Mouse (Mus musculus) heart, embryonic 12.5 days (tissue): ENCODE results near the gene Isg20. TPM values are rescaled to one million over a fixed set of nuclear protein-coding genes. Genes with fewer than 3 reads are reported as not detected.

Source experiments
- ATAC-seq: fragments of 200-750 bp; cut with Nextera tagmentation; 2 replicates; pipeline ENCODE4 v1.8.0; 2017; ENCODE audit warnings: moderate TSS enrichment, moderate library complexity; ENCODE audit not compliant: insufficient number of reproducible peaks, low FRiP score
- H3K27ac ChIP-seq: fragments of 300-500 bp; sonication (generic); 2 replicates; pipeline ENCODE4 v1.5.1; 2016; ENCODE audit warnings: mild to moderate bottlenecking, moderate library complexity; ENCODE audit not compliant: poor library complexity, severe bottlenecking
- H3K27me3 ChIP-seq: fragments of 300-500 bp; sonication (generic); replicated peaks from 2 replicates; pipeline ENCODE4 v1.6.1; 2016; ENCODE audit warnings: mild to moderate bottlenecking, moderate library complexity
- H3K36me3 ChIP-seq: fragments of 300-500 bp; sonication (generic); 2 replicates; pipeline ENCODE4 v1.6.1; 2016; ENCODE audit warnings: mild to moderate bottlenecking, moderate library complexity
- H3K4me1 ChIP-seq: fragments of 300-500 bp; sonication (generic); replicated peaks from 2 replicates; pipeline ENCODE4 v1.6.1; 2016; ENCODE audit warnings: mild to moderate bottlenecking
- H3K4me2 ChIP-seq: fragments of 300-500 bp; sonication (generic); 2 replicates; pipeline ENCODE4 v1.6.1; 2016; ENCODE audit warnings: mild to moderate bottlenecking, moderate library complexity
- H3K4me3 ChIP-seq: fragments of 300-500 bp; sonication (generic); 2 replicates; pipeline ENCODE4 v1.5.1; 2016; ENCODE audit warnings: mild to moderate bottlenecking
- H3K9ac ChIP-seq: fragments of 300-500 bp; sonication (generic); 2 replicates; pipeline ENCODE4 v1.6.1; 2016; ENCODE audit warnings: mild to moderate bottlenecking, moderate library complexity
- H3K9me3 ChIP-seq: fragments of 300-500 bp; sonication (generic); replicated peaks from 2 replicates; pipeline ENCODE4 v1.6.1; 2016; ENCODE audit warnings: mild to moderate bottlenecking, moderate library complexity
- WGBS: fragments of 180-500 bp; shearing (Covaris S2); methylation state at CpG from one replicate; pipeline ENCODE4 v1.1.7; 2016; 5-methylcytosine and 5-hydroxymethylcytosine counted together
- polyA plus RNA-seq: library from polyadenylated mRNA; unstranded; fragments of >200 nt; fragmentation: Nextera tagmentation; extraction: Ambion mirVana; gene quantifications from 2 replicates; pipeline ENCODE4 v1.2.1, GENCODE M21; 2016

Gene Isg20
- 0.63 and 0.72 TPM in 2 replicates for polyA plus RNA-seq

DNA sequence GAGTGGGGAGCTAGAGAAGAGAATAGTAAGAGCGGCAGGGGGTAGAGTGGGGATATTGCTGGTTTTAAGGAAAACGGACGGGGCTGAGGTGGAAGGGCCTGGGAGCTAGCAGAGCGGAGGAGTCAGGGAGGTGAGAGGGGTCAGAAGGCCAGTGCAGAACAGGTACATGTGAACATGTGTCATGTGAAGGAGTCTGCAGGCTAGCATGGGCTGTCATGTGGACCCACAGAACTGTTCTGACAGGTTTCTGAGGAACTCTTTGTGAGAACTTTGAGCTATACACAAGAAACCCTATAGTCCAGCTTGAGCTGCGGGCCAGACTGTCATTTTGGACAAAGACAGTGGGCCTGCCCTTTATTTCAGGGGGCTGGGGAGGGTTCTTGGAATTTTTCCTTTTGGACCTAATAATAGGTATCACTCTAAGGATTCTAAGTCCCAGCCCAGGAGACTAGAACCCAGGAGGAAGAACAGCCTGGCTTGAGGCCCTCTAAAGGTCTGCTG, at the start of gene Isg20:
Gene Isg20, plus strand, starts transcription at position 451 of the 501 bp plus-strand sequence.
- Histone ChIP-seq H3K27ac (no peak within 1 kb of the TSS), H3K9me3 (no peaks in the 10 kb centered on the region), H3K4me3 (peak within 1 kb of the TSS; percentile 30), H3K36me3 (peaks cover 6% of the 10 kb centered on the region), H3K27me3 (0 out of 2 replicates have a peak, but pooled peaks cover 6% of the 10 kb centered on the region), H3K9ac (0 out of 2 replicates have a peak within 1 kb of the TSS, but pooled peaks have one; percentile 39), H3K4me2 (peak within 1 kb of the TSS; percentile 68), H3K4me1 (peaks cover 21% of the 10 kb centered on the region)
- no peak for ATAC-seq
- WGBS: 66% methylated on average over 5 of the region's 5 CpGs

- Histone ChIP-seq H3K36me3 (no peaks in the 10 kb centered on the region), H3K4me3 (no peak overlapping the region), H3K27me3 (no peaks in the 10 kb centered on the region), H3K27ac (no peak overlapping the region), H3K9me3 (no peaks in the 10 kb centered on the region), H3K4me1 (peaks cover 8% of the 10 kb centered on the region), H3K9ac (no peak overlapping the region), H3K4me2 (no peak overlapping the region)
- 72% methylated on average over 7 of the region's 7 CpGs for WGBS
- ATAC-seq: no peak
Measured at GRCm38 (mm10) chr7:78863796-78864445, 49.3 kb upstream of the Isg20 start.

DNA sequence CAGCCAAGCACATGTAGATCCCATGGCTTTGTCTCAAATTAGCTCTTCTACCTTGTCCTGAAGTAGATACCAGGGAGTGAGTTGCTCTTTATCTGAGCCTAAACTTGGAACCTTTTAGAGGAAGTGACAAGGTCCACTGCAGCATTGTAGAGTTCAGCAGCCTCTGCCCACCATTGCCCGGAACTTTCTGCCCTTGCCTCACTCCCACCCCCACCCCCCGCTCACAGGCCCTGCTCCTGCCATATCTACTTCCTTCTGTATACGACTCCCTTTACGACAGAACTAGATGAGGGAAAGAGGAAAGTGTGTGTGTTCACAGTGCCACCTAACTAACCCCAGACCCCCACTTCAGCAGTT, 48.8 kb upstream of the Isg20 start:
- Histone ChIP-seq H3K4me2 (no peak overlapping the region), H3K9ac (no peak overlapping the region), H3K4me1 (peaks cover 8% of the 10 kb centered on the region), H3K9me3 (no peaks in the 10 kb centered on the region), H3K36me3 (no peaks in the 10 kb centered on the region), H3K27ac (no peak overlapping the region), H3K4me3 (no peak overlapping the region), H3K27me3 (no peaks in the 10 kb centered on the region)
- no peak for ATAC-seq
- 24% methylated on average over 4 of the region's 4 CpGs for whole genome bisulfite sequencing

DNA sequence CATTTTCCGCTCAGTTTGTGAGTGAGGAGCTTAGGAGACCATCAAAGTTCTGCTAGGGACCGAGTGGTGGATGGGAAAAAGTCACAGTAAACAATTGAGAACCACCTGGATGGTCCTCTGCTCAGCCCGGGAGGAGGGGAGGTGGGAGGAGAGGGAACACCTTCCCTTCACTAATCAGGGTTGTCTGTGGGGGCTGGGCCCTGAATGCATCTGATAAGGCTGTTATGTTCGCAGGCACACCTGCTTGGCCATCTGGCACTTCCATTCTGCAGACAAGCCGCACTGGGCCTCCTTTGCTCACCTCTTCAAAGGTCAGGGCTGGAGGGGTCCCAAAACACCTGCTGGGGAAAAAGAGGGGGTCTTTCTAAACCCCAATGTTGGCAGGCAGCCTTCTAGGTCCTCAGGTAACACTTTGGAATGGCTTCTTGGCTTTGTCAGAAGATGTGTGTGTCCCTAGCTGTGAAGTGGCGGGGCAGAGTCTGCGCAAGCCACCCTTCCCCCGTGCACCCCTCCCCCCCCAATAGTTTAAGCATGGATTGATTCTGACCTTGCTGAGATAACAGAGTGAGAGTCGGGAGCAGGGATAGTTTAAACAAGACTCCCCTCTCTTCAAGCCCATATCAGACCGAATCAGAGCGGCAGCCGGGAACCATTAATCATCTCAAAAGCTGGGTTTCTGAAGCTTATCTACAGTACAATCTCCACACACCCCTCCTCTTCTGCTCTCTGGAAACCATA, 47.8 kb upstream of the Isg20 start:
- Histone ChIP-seq H3K4me3 (no peak overlapping the region), H3K4me1 (peaks cover 8% of the 10 kb centered on the region), H3K27ac (no peak overlapping the region), H3K9ac (no peak overlapping the region), H3K4me2 (no peak overlapping the region), H3K27me3 (no peaks in the 10 kb centered on the region), H3K9me3 (no peaks in the 10 kb centered on the region), H3K36me3 (no peaks in the 10 kb centered on the region)
- WGBS: 47% methylated on average over 12 of the region's 12 CpGs
- ATAC-seq: no peak

DNA sequence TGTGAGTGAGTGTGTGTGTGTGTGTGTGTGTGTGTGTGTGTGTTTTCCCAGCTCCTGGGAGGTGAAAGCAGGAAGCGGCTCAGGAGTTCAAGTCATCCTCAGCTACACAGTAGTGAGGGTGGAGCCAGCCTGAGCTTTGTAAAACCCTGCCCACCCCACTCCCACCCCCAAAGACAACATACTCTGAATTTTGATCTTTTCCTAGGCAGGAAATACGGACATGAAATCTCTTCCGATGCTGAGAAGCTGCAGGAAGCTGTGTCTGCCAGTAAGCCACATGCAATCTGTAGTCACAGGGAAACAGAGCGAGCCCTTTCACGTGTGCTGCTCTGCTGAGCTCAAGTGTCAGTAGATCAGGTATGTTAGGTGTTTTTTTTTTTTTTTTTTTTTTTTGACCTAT, 44.5 kb upstream of the Isg20 start:
- Histone ChIP-seq H3K4me1 (peaks cover 8% of the 10 kb centered on the region), H3K9me3 (no peaks in the 10 kb centered on the region), H3K4me3 (no peak overlapping the region), H3K27me3 (no peaks in the 10 kb centered on the region), H3K9ac (no peak overlapping the region), H3K4me2 (no peak overlapping the region), H3K36me3 (no peaks in the 10 kb centered on the region), H3K27ac (no peak overlapping the region)
- peak; percentile 67; the same call in 1 of the 2 replicates for ATAC-seq
- WGBS: 58% methylated on average over 4 of the region's 5 CpGs

GRCm38 (mm10) chr7:78872366-78872765, 40.9 kb upstream of the Isg20 start:
- no peak overlapping the region for H3K9ac ChIP-seq
- H3K4me3 ChIP-seq: no peak overlapping the region
- 75% methylated on average over 6 of the region's 6 CpGs for WGBS
- no peak overlapping the region for H3K27ac ChIP-seq
- H3K4me2 ChIP-seq: no peak overlapping the region
- ATAC-seq: no peak
- H3K9me3 ChIP-seq: no peaks in the 10 kb centered on the region
- 0 out of 2 replicates have a peak, but pooled peaks cover 3% of the 10 kb centered on the region for H3K27me3 ChIP-seq
- H3K4me1 ChIP-seq: no peaks in the 10 kb centered on the region
- no peaks in the 10 kb centered on the region for H3K36me3 ChIP-seq

GRCm38 (mm10) chr7:78872831-78873230, 40.4 kb upstream of the Isg20 start:
- no peak overlapping the region for H3K4me2 ChIP-seq
- no peak overlapping the region for H3K27ac ChIP-seq
- no peak overlapping the region for H3K9ac ChIP-seq
- H3K36me3 ChIP-seq: no peaks in the 10 kb centered on the region
- H3K4me3 ChIP-seq: no peak overlapping the region
- H3K9me3 ChIP-seq: no peaks in the 10 kb centered on the region
- WGBS: 65% methylated on average over 5 of the region's 5 CpGs
- no peak for ATAC-seq
- no peaks in the 10 kb centered on the region for H3K4me1 ChIP-seq
- 0 out of 2 replicates have a peak, but pooled peaks cover 3% of the 10 kb centered on the region for H3K27me3 ChIP-seq

- Histone ChIP-seq H3K4me3 (peak overlapping the region; percentile 27), H3K27ac (no peak overlapping the region), H3K4me1 (peaks cover 14% of the 10 kb centered on the region), H3K9ac (no peak overlapping the region), H3K9me3 (no peaks in the 10 kb centered on the region), H3K4me2 (peak overlapping the region; percentile 56), H3K36me3 (no peaks in the 10 kb centered on the region), H3K27me3 (peaks cover 72% of the 10 kb centered on the region)
- ATAC-seq: no peak
- 25% methylated on average over 15 of the region's 16 CpGs for WGBS
Measured at GRCm38 (mm10) chr7:78881607-78882468, 31.4 kb upstream of the Isg20 start.

DNA sequence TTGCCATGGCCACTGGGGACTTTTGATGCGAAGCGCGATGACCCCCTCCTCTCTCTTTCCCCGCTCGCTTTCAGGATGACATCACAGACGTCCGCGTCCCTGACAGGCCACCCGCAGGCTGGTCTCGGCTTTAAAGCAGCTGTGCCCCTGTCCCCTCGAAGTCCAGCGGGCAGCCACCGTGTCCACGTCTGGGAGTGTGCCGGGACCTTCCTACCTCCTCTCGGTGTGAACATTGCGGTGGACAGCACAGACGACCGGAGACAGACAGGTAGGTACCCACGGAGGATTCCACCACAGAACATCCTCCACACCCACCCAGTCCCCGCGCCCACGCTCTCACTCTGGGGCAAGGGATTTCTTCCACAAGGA, 30.8 kb upstream of the Isg20 start:
- peak; percentile 36; the same call in 1 of the 2 replicates for ATAC-seq
- Histone ChIP-seq H3K27ac (no peak overlapping the region), H3K9me3 (no peaks in the 10 kb centered on the region), H3K4me2 (peak overlapping the region; percentile 56), H3K4me3 (peak overlapping the region; percentile 27), H3K9ac (no peak overlapping the region), H3K27me3 (peaks cover 78% of the 10 kb centered on the region), H3K4me1 (peaks cover 14% of the 10 kb centered on the region), H3K36me3 (no peaks in the 10 kb centered on the region)
- WGBS: 6% methylated on average over 19 of the region's 23 CpGs

DNA sequence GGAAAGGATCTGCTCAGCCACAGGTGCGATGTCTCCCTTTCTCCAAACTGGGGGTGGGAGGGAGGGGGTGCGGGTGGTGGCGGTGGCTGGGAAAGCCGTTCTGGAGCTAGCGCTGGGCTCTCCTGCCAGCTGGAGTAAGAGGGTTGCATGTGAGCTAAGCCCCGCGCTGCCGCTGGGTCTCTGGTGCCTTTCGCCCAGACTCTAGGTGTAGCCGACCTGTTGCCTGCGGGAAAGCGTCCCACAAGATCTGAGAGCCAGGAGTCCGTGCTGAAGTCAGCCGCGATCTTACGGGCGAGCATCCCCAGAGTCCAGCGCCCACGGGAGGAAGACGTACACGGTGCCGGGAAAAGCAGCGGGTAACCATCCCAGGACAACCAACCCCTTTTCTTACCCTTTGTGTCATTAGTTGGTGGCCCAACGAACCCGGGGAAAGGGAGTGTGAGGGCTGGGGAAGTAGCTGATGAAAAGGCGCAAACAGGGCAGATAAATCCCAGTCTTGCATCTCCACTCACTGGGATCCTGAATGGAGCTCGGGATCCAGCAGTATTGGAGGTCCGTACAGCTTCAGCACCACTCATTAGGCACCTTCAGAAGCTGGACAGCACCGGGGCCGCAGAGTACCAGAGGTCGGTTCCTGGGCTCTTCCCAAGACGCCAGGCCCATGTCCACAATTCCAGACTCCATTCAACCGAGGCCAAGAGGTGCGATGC, 30.1 kb upstream of the Isg20 start:
- Histone ChIP-seq H3K4me1 (peaks cover 14% of the 10 kb centered on the region), H3K4me3 (peak overlapping the region; percentile 27), H3K27me3 (peaks cover 85% of the 10 kb centered on the region), H3K36me3 (no peaks in the 10 kb centered on the region), H3K9me3 (no peaks in the 10 kb centered on the region), H3K9ac (no peak overlapping the region), H3K27ac (no peak overlapping the region), H3K4me2 (peak overlapping the region; percentile 1; the same call in 1 of the 2 replicates)
- WGBS: 4% methylated on average over 34 of the region's 34 CpGs
- no peak for ATAC-seq
